Mouse (Mus musculus): ENCODE results near the gene Enthd1. TPM values are rescaled to one million over a fixed set of nuclear protein-coding genes. Genes with fewer than 3 reads are reported as not detected.

Enthd1 gene
- total RNA-seq, 4 experiments from 2014 or later = not detected

Other genes with a start within 250 kb of the Enthd1 start
- 1 to 10 TPM in 3 of 4 experiments, under 1 TPM in 1; 0.66 to 1.7 (median 1.3) TPM for gene Grap2, start 7.4 kb upstream of the Enthd1 start, total RNA-seq (2022)
- gene Fam83f, start 106.7 kb upstream of the Enthd1 start, total RNA-seq (2022) = under 1 TPM in 3 of 4 experiments, not detected in 1; 0.35 to 0.59 (median 0.38) TPM
- gene Tnrc6b, start 146.2 kb upstream of the Enthd1 start, total RNA-seq (2022) = 10 to 100 TPM; 61.4 to 85.1 (median 69.2) TPM